Mouse (Mus musculus) layer of hippocampus, adult 11-12 months (tissue): ENCODE measurements around the gene Tmem274.

Experiments used
- DNase-seq: peaks from one replicate; pipeline ENCODE4 v3.0.0; 2022; ENCODE audit warnings: low spot score

Gene Tmem274

GRCm38 (mm10) chr4:149475096-149475495 lies 2.1 kb upstream of the Tmem274 start:
- DNase-seq: no peak

GRCm38 (mm10) chr4:149484566-149484965 lies 7.4 kb downstream of the Tmem274 start:
- no peak for DNase-seq

DNA sequence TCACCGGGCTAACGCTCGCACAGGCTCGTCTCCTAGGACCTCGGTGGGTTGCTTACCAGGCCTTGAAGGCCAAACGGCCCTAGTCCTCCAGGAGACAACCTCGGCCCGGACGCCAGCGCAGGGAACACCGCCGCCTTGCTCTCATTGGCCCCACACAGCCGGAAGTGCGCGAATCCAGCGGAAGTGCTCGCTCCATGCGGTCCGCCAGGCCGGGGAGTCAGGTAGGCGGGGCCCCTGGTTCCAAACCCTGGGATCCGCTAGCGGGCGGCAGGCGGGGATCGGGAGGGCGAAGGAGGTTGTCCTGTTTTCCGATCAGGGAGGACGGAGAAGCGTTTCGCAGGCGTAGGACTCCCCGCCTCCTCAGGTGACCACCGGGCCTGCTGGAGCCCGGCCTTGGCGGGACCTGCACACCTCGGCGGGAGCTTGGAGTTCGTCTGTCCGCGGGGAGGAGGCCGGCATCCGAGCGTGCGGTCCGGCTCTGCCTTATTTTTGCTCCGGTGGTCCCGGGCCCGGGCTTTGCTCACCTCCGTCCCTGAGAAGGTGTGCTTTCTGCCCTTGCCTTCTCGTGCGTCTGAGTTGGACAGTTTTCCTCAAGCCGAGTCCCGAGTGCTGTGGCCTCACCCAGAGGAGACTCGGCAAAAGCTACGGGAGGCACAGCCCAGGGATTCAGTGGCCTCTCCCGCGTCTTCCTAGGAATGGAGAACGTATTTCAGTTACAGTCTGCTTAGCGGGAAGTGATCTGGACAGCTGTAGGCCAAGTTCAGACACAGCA lies 8.1 kb downstream of the Tmem274 start, which contains the start of the genes Nmnat1 and Lzic:
Gene Nmnat1 (minus strand): TSS at position 150 of the 772 bp plus-strand sequence.
Gene Lzic (plus strand): TSS at position 177 of the 772 bp plus-strand sequence.
- DNase-seq: peak; percentile 92

DNA sequence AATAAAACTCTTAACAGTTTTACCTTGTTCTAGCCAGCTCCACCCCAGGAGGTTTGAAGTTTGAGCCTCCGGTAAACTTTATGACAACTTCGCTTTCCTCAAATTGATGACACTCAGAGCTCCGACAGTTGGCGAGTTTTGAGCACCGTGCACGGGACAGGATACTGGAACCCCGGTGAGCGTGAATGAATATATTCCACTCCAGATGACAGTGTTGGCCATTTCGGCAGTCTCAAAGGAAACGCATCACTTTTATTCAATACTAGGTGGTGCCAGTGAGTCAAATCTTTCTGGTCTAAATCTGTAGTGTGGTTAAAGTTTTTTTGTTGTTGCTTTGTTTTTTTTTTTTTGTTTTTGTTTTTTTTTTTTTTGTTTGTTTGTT lies 8.6 kb downstream of the Tmem274 start:
- DNase-seq: no peak

GRCm38 (mm10) chr4:149487729-149488128 lies 10.6 kb downstream of the Tmem274 start:
- no peak for DNase-seq

DNA sequence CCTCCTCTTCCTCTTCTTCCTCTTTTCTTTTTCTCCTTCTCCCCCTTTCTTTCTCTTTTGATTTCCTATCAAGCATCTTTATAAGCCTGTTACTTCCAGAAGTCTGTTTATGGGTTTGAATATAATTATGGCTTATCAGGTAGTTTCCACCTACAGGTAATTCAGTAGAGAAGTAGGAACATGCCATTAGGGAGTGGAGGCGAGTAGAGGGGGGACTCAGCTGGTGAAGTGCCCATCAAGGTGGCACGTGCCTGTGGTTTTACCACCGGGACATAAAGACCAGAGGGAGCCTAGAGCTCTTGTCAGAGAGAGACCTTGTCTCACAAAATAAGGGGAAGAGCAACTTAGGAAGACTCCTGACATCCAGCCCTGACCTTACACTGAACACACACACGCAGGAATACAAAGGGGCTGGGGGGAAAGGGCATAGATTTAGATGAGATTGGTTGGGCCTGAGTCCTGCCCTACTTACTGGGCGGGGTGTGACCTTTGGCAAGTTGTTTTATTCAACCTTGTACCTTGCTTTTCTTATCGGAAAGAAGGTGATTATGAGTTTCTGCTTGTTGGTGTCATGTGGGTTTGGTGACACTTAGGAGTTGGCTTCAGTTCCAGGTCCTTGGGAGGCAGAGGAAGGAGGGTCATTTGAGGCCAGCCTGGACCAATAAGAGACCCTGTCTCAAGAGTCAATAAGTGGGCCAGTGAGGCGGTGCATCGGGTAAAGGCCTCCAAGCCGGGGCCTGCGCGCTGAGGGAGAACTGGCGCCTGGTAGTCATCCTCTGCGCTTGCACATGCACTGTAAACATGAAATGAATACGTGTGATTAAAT lies 12.4 kb downstream of the Tmem274 start:
- DNase-seq: no peak

- no peak for DNase-seq
Observed at GRCm38 (mm10) chr4:149491151-149491550, 14.0 kb downstream of the Tmem274 start.

DNA sequence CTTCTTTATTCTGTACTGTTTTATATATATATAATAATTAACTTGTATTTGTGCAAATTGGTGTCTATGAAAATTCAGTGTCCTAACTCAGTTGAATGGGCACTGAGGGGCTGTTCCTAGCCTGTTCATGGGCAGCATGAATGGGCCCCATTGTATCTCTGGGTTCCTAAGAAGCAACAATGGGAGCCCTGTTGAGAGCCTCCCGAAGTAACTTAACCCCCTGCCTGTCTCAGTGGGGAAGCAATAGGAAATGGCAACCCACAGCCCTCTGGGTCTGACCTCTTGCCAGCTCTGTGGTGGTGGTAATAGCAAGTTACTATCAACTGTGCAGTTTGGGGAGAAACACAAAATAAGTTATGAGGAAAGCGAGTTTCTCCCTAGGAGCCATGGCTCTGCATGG lies 19.4 kb downstream of the Tmem274 start:
- peak; percentile 38 for DNase-seq

GRCm38 (mm10) chr4:149498901-149499300 lies 21.7 kb downstream of the Tmem274 start:
- no peak for DNase-seq

DNA sequence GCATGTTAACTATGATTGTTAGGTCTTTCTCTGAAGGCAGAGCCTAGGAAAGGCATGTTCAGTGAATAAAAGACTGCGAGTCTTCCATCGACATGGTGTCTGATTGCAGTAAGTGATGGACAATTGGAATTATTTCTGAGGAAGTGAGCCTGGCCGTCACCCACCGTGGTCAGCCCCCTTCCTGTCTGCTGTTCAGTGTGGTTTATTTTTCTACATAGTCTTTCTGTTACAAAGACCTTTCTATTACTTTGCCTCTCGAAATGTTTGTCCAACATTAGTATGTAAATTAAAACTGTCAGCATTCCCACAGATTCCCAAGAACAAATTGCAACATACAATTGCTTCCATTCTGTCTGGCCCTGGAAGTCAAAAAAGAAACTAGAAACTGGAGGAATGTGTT lies 22.6 kb downstream of the Tmem274 start:
- DNase-seq: no peak

DNA sequence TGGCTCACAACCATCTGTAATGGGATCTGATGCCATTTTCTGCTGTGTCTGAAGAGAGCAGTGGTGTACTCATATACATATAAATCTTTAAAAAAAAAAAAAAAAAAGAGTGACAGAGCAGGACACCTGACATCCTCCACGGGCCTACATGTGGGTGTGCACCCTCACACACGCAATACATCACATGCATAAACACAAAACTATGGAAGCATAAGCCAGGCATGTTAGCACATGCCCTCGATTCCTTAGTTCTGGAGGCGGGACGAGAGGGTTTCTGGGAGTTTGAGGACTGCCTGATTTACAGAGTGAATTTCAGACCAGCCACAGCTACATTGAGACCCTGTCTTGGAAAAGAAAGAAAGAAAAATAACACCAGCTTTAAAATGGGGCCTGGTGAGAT lies 27.2 kb downstream of the Tmem274 start:
- no peak for DNase-seq

- no peak for DNase-seq
Observed at GRCm38 (mm10) chr4:149504858-149505257, 27.7 kb downstream of the Tmem274 start.

DNA sequence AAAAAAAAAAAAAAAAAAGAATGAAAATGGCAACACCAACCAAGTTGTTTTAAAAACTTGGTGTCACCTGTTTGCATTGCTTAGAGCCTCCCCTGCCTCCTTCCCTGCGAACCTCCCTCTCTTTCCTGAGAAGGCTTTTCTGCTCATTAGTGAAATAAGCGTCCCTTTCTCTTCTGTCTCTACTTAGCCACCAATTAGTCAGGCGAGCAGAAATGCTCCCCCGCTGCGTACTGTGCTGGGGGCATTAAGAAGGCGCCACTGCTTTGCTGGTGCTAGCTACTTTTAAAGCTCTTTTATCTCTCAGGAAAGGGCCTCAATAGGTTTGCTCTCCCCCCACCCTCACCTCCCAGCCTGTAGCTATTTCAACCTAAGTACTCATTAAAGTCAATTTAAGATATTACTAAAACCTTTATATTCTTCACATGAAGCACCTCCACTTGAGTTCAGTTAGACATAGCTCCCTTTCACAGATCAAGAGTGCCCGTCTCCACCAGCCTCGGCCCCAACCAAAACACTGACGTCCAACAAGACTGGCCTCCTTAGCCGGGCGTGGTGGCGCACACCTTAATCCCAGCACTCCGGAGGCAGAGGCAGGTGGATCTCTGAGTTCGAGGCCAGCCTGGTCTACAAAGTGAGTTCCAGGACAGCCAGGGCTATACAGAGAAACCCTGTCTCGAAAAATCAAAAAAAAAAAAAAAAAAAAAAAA lies 28.2 kb downstream of the Tmem274 start:
- DNase-seq: no peak

GRCm38 (mm10) chr4:149506904-149507303 lies 29.7 kb downstream of the Tmem274 start:
- DNase-seq: no peak

GRCm38 (mm10) chr4:149511221-149511646 lies 34.1 kb downstream of the Tmem274 start:
- no peak for DNase-seq

DNA sequence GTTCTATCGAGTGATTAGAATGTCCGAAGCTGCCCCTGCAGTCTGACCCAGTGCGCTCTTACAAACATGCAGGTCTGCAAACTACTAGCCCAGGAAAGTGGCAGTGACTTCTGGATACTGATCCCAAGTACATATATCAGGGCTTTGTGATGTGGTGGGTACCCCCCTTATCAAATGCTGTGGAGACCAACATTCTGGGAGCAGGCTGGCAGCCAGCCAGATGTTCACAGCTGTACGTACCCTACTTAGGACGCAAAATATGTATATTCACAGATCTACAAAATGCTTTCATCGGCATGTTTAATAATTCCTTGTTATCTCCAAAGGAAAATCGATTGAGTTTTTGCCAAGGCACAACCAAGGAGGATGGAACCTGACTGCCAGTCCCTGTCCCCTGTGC lies 34.9 kb downstream of the Tmem274 start:
- DNase-seq: no peak

DNA sequence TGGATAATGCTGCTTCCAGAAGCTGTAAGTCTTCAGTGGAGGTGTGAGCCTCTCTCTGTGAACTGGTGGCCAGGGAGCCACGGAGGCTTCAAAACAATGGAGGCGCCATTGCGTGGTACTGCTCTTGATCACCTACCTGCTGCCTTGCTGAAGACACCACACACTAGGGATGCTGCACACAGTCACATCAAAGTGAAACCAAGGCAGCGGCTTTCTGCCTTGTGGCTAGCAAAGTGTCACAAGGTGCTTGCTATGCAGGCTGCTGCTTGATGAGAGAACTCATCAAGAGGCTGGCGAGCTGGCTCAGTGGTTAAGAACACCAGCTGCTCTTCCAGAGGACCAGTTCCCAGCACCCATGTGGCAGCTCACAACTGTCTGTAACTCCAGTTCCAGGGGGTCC lies 38.5 kb downstream of the Tmem274 start:
- DNase-seq: no peak

- peak; percentile 96 for DNase-seq
Observed at GRCm38 (mm10) chr4:149517868-149518340, 40.7 kb downstream of the Tmem274 start, which contains the start of gene Ctnnbip1. Gene Ctnnbip1 (plus strand): TSS chr4:149518236.

DNA sequence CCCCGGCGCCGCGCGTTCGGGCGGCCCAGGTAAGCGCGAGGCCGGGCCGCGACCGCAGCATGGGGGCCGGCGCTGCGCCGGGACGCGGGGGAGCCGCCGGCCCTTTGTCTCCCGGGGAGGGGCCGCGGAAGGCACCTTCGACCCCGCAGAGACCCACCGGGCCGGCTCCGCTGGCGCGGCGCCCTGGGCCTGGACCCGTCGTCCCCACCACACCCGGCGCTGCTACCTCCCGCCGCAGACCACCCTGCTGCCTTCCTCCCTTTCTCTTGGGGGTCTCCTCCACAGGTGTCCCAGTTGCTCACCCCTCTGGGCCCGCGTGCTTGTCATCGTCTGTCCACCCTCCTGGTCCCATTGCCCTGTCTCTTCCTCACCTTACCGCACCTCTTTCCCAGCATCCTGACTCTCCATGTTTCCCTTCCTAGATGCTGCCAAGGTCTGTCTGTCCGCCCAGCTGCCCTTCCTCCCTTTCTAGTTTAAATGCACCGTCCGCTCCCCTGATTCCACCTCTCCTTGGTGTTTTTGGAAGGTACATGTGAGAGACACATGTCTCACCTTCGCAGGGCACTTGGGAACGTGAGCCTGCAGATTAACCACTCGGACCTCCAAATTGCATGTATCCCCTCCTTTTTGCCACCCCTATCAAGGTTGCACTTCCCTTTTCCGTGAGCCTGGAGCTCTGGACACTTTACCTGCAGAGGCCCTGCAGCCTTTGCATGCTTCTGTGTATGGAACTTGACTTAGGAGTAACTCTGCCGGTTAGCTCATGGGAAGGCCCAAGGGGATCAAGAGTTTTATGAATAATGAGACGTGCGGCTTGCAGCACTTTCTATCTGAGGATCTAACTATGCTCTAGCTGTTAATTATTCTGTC lies 41.4 kb downstream of the Tmem274 start:
- DNase-seq: no peak

DNA sequence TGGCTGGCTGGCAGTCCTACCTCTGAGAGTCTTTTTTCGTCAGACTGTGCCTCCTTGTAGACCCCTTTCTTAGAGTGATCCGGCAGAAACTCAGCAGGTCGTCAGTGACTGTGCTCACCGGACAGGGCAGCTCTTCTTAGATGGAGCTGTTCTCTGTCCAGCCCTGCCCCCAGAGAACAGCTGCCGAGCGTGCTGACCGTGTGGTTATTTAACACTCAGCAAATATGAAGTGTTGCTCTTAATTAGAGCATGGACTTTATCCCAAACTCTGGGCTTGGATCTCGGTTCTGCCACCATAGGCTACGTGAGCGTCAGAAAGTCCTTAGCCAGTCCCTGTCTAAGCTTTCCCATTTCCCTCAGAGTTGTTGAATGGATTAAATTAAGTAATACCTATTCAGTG lies 44.1 kb downstream of the Tmem274 start:
- DNase-seq: no peak

DNA sequence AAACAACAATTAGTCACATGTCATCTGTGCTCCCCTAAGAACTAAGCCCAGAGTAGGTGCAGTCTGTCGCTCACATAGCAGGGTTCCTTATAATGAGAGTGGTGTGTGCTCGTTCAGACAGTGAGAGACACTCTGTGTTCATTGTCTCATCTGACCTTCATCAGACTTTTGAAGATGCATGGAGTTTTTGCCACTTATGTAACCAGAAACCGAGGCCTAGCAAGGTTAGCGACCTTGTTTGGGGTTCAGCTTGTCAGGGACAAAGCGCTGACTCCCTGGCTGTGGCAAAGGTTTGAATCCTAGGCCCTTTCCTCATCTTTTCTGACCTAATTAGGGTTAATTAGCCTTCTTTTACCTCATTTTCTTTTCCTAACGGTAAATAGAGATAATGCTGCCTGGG lies 46.8 kb downstream of the Tmem274 start:
- DNase-seq: no peak
